Mouse (Mus musculus) liver, embryonic 14.5 days (tissue): Measurements from ENCODE around the gene Trabd2b. TPM values are rescaled to one million over a fixed set of nuclear protein-coding genes. Genes with fewer than 3 reads are reported as not detected.

Source experiments
- ATAC-seq: fragments of 200-750 bp; cut with Nextera tagmentation; 2 replicates; pipeline ENCODE4 v1.8.0; 2017; ENCODE audit warnings: moderate number of reproducible peaks, mild to moderate bottlenecking, moderate library complexity; ENCODE audit not compliant: insufficient read depth
- DNase-seq, 3 experiments: peaks; one replicate each; pipeline ENCODE4 v3.0.0-alpha.2; 2012 to 2013; ENCODE audit warnings: low read depth in 3 of 3, low spot score in 3 of 3
- H3K27ac ChIP-seq: fragments of 300-500 bp; sonication (generic); 2 replicates; pipeline ENCODE4 v1.5.1; 2014; ENCODE audit warnings: moderate library complexity, mild to moderate bottlenecking, control low read depth, inconsistent platforms
- H3K27me3 ChIP-seq: fragments of 300-500 bp; sonication (generic); 2 replicates; pipeline ENCODE4 v1.6.1; 2014; ENCODE audit warnings: mild to moderate bottlenecking, low read length, moderate library complexity; ENCODE audit not compliant: control insufficient read depth, insufficient read depth
- H3K36me3 ChIP-seq: fragments of 300-500 bp; sonication (generic); replicated peaks from 2 replicates; pipeline ENCODE4 v1.6.1; 2014; ENCODE audit warnings: low read depth; ENCODE audit not compliant: control insufficient read depth, insufficient read depth
- H3K4me1 ChIP-seq, 2 experiments: fragments of 200-500 bp in 1 of 2; fragments of 300-500 bp in 1 of 2; sonication (generic) in 1 of 2; replicated peaks; 2 replicates each; pipeline ENCODE4 v1.6.1; 2012 to 2014; ENCODE audit warnings: antibody characterized with exemption in 1 of 2, inconsistent platforms in 1 of 2, low read length in 1 of 2; ENCODE audit not compliant: control insufficient read depth in 2 of 2, insufficient read depth in 2 of 2
- H3K4me2 ChIP-seq: fragments of 300-500 bp; sonication (generic); 2 replicates; pipeline ENCODE4 v1.6.1; 2014; ENCODE audit warnings: low read depth, mild to moderate bottlenecking, control low read depth, moderate library complexity
- H3K4me3 ChIP-seq, 2 experiments: fragments of 200-500 bp in 1 of 2; fragments of 300-500 bp in 1 of 2; sonication (generic) in 1 of 2; 2 replicates each; pipeline ENCODE4 v1.5.1; 2012 to 2014; ENCODE audit warnings: low read depth in 2 of 2, low read length in 2 of 2, mild to moderate bottlenecking in 2 of 2, control low read depth in 1 of 2, inconsistent platforms in 1 of 2, moderate library complexity in 1 of 2; ENCODE audit not compliant: insufficient read depth in 1 of 2
- H3K9ac ChIP-seq: fragments of 300-500 bp; sonication (generic); replicated peaks from 2 replicates; pipeline ENCODE4 v1.6.1; 2014; ENCODE audit warnings: mild to moderate bottlenecking, control low read depth, moderate library complexity
- H3K9me3 ChIP-seq: fragments of 300-500 bp; sonication (generic); 2 replicates; pipeline ENCODE4 v1.6.1; 2016; ENCODE audit warnings: low read length, mixed read lengths; ENCODE audit not compliant: control insufficient read depth
- CTCF ChIP-seq: IDR thresholded peaks from 2 replicates; pipeline ENCODE4 v1.5.1; 2016; ENCODE audit warnings: antibody characterized with exemption, low read depth, control low read depth
- EP300 ChIP-seq: IDR thresholded peaks from 2 replicates; pipeline ENCODE4 v1.6.1; 2016; ENCODE audit warnings: antibody characterized with exemption, low read depth
- WGBS: fragments of 180-500 bp; shearing (Covaris S2); extraction: QIAGEN DNeasy Blood & Tissue Kit; methylation state at CpG from one replicate; pipeline ENCODE4 v1.1.7; 2014; ENCODE audit not compliant: insufficient replicate concordance; 5-methylcytosine and 5-hydroxymethylcytosine counted together
- polyA plus RNA-seq, 2 experiments: library from polyadenylated mRNA; depleted of rRNA in 1 of 2; stranded (reverse) in 1 of 2; unstranded in 1 of 2; fragments of >200 nt; fragmentation: Nextera tagmentation in 1 of 2; extraction: Ambion mirVana in 1 of 2; gene quantifications; 2 replicates each; pipeline versions ENCODE4 v1.2.1 to v1.2.3; 2012 to 2014

Gene Trabd2b
- polyA plus RNA-seq, 2 experiments: 0.04 to 0.09 TPM

DNA sequence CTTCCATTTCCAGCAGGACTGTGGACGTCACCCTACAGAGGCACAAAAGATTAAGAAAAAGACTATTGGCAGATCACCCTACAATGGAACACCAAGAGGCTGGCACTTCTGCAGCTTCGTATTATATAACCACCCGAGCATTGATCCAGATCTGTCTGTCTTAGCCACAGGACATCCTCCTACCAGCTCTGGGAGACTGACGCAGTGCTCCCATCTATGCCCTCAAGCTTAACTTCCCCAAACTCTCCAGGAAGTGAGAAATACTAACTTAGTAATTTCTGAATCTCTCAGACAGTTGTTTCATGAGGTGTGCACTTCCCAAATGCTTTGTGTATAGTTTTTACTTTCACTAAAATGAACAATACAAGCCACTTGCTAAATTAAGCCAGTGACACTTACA, 95.1 kb downstream of the Trabd2b start:
- WGBS: 34% methylated on average over 4 of the region's 4 CpGs
- Histone ChIP-seq H3K9ac (no peak overlapping the region), H3K9me3 (no peaks in the 10 kb centered on the region), H3K4me3 (no peak overlapping the region), H3K27me3 (no peaks in the 10 kb centered on the region), H3K27ac (no peak overlapping the region), H3K36me3 (no peaks in the 10 kb centered on the region), H3K4me2 (no peak overlapping the region), H3K4me1 (no peaks in the 10 kb centered on the region)
- ATAC-seq: no peak
- no peak for TF ChIP-seq CTCF
- no peak for TF ChIP-seq EP300
- no peak for DNase-seq

DNA sequence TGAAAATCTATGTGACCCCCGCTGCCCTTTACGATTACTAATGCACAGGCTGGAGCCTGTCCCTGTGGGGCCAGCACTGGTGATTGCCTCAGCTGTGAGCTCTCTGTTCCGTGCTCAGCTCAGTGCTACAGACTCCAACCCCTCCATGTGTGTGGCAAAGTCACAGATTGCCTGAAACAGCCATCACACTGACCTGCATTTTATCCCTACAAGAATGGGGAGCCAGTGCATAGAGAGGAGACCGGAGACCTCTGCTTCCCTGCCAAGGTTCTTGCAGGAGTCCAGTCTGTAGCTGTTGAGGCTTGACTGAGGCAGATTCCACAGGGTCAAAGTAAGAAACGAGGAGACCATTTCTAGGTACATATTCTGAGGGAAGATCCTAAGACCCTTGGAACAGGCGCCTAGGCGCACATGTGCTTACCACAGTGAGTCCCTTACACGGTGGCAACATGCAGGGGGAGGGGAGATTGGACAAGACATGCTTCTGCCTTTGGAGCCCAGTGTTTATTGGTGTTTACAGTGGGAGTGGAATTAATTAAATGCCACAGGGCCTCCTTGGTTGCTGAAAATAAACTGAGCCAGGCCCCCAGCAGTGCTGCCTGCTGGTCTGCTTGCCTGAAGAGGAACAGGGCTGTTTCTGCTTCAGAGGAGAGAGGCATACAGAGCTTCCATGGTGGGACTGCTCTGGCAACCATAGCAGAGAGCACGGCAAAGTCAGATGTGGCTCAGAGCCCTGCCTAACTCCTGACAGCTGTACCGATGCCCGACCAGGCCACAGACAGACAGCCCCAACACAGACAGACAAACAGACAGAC, 97.9 kb downstream of the Trabd2b start:
- no peak for TF ChIP-seq EP300
- no peak for TF ChIP-seq CTCF
- H3K36me3 ChIP-seq: no peaks in the 10 kb centered on the region
- H3K4me3 ChIP-seq: no peak overlapping the region
- H3K4me1 ChIP-seq: no peaks in the 10 kb centered on the region
- H3K27me3 ChIP-seq: no peaks in the 10 kb centered on the region
- DNase-seq (no peak), ATAC-seq (no peak)
- H3K4me2 ChIP-seq: no peak overlapping the region
- H3K9ac ChIP-seq: no peak overlapping the region
- WGBS: 58% methylated on average over 11 of the region's 11 CpGs
- no peaks in the 10 kb centered on the region for H3K9me3 ChIP-seq
- H3K27ac ChIP-seq: no peak overlapping the region

DNA sequence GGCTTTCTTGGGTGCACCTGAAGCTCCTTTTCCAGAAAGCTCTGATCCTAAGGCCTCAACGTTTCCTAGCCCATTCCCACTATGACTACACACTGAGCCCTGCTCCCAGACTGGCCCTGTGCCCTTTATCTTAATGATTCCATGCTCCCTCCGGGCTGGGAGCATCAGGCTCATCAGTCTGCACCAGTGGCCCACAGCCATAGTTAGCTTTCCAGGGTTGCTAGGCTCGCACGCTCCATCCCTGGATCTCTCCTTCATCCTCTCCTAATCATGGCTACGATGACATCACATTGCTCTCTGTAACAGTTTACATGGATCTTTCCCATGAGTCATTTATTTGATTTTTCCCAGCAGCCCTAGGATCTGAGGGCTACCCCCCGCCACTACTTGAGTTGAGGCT, 103.1 kb downstream of the Trabd2b start:
- no peak for ATAC-seq
- TF ChIP-seq CTCF (no peak), EP300 (no peak)

DNA sequence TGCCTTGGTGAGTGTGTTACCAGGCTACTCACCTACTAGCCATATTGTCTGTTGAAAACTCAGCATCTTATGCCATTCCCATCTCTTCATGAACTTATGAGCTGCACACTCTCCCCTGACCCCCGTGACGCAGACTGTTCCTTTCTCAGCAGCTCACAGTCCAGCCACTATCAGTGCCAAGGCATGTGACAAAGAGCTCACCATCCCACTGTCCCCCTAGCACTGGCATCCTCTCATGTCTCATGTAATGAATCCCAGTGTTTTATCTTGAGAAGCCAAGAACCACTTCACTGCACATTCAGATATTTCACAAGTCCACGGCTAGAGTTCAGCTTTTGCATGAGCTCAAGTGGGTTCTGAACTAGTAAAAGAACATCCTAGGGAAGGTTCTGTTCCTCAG, 105.1 kb downstream of the Trabd2b start:
- Histone ChIP-seq H3K4me1 (no peaks in the 10 kb centered on the region), H3K27me3 (no peaks in the 10 kb centered on the region), H3K36me3 (no peaks in the 10 kb centered on the region), H3K9ac (no peak overlapping the region), H3K4me3 (no peak overlapping the region), H3K27ac (no peak overlapping the region), H3K9me3 (no peaks in the 10 kb centered on the region), H3K4me2 (no peak overlapping the region)
- ATAC-seq: no peak
- no peak for DNase-seq
- TF ChIP-seq EP300 (no peak), CTCF (no peak)
- WGBS: 77% methylated on average over 3 of the region's 3 CpGs

More for the DNA sequence above, 103.1 kb downstream of the Trabd2b start:
- no peak overlapping the region for H3K9ac ChIP-seq
- no peak overlapping the region for H3K4me2 ChIP-seq
- no peaks in the 10 kb centered on the region for H3K4me1 ChIP-seq
- no peaks in the 10 kb centered on the region for H3K27me3 ChIP-seq
- H3K36me3 ChIP-seq: no peaks in the 10 kb centered on the region
- no peaks in the 10 kb centered on the region for H3K9me3 ChIP-seq
- no peak overlapping the region for H3K4me3 ChIP-seq
- DNase-seq: no peak
- 62% methylated on average over 6 of the region's 6 CpGs for WGBS
- H3K27ac ChIP-seq: no peak overlapping the region

DNA sequence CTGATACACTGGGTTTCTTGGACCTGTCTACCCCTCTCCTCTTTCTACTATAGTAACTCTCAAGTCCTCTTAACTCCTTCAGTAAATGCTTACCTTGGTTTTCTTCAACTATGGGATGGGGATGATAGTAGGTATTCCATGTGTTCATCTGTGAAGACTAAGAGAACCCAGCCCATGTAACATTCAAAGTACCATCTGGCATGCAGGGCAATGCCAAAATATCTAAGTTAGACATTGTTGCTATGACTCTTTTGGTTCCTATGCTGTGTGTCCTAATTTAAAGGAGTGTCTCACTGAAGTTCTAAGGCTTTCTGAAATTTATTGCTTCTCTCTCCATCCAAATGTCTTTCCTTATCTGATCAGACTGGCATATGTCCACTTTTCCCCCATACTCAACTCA, 106.6 kb downstream of the Trabd2b start:
- no peak overlapping the region for H3K4me3 ChIP-seq
- no peak for DNase-seq
- no peak overlapping the region for H3K4me2 ChIP-seq
- TF ChIP-seq CTCF (no peak), EP300 (no peak)
- no peak overlapping the region for H3K27ac ChIP-seq
- no peaks in the 10 kb centered on the region for H3K9me3 ChIP-seq
- H3K27me3 ChIP-seq: no peaks in the 10 kb centered on the region
- no peak for ATAC-seq
- no peaks in the 10 kb centered on the region for H3K4me1 ChIP-seq
- H3K9ac ChIP-seq: no peak overlapping the region
- H3K36me3 ChIP-seq: no peaks in the 10 kb centered on the region
